10 mouse cellular contexts compared by ENCODE assay signal in the genomic region with DNA sequence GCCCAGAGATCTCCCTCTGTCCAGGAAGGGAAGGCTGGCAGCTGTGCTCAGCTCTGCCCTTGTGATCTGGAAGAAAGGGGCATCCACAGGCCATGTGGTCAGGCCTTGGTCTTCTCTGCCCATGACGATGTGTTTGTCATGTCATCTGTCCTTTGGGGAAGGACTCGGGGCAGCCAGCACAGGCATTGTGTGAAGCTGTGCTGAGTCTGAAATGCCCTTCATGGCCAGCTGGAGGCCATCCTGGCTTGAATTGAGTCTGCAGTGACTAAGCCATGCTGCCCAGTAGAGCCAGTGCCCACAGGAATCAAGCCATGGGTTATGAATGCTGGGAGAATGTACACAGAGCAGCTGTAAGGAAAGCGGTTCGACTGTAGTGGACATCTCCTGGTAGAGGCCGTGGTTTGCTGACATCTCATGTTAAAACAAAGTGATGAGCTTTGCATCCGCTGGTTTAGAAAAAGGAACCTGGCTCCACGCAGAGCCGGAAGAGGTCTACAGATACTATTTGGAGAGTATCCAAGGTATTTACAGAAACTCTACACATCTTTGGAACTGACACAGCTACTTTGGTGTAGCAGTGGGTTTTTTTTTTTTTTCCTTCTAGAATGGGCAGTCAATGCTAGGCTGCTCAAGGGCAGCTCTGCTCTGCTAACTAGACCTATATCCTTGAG. TPM values are rescaled to one million over a fixed set of nuclear protein-coding genes. Genes with fewer than 3 reads are reported as not detected.
DNase-seq lines count a peak whose midpoint lies in the region; ATAC-seq and TF ChIP-seq lines count a peak whose summit lies in the region.
"Had no signal": no experiment of that assay in that cellular context is flagged by ENCODE, and none has a peak within 500 bp of the region (broad histone marks: within the 10 kb centered on the region; RNA-seq: fewer than 3 reads in every experiment).

No protein-coding gene starts in this region.

- DNase-seq in kidney, adult 2 months, result peak; percentile 31
- no peak for DNase-seq in kidney, adult 8-10 months
- DNase-seq in MEL (ENCODE audit: low read depth, low spot score), result peak; percentile 77
- DNase-seq in adrenal gland, adult 2 months, result peak; percentile 86
- DNase-seq in forebrain, embryonic 11.5 days (ENCODE audit: low spot score), result no peak

- ATAC-seq in intestine, postnatal 0 days, result no peak
- ATAC-seq in activated CD4-positive, CD25-positive, alpha-beta regulatory T cell, adult 4 months, result no peak
- ATAC-seq in forebrain, embryonic 11.5 days (replicated peaks; ENCODE audit: low FRiP score), result no peak

- no peak overlapping the region for H3K9ac ChIP-seq in MEL (ENCODE audit: control insufficient read depth, low read depth, low read length, poor library complexity, severe bottlenecking)
- H3K9ac ChIP-seq in intestine, postnatal 0 days (ENCODE audit: low read depth, low read length), result no peak overlapping the region
- no peak overlapping the region for H3K9ac ChIP-seq in forebrain, embryonic 11.5 days (ENCODE audit: low read length)
- H3K9ac ChIP-seq: hindbrain, embryonic 15.5 days had no signal

- TF ChIP-seq POLR2A in kidney, adult 2 months (IDR thresholded peaks at IDR 0.05; ENCODE audit: low read depth, low read length), result no peak
- no peak for TF ChIP-seq POLR2A in MEL (IDR thresholded peaks at IDR 0.05; ENCODE audit: control insufficient read depth in 1 of 2, insufficient read depth in 1 of 2, low read depth in 1 of 2, low read length in 2 of 2, poor library complexity in 1 of 2)

- H3K4me2 ChIP-seq in intestine, postnatal 0 days (replicated peaks; ENCODE audit: low read depth), result no peak overlapping the region
- H3K4me2 ChIP-seq in forebrain, embryonic 11.5 days (ENCODE audit: low read depth, low read length, severe bottlenecking), result no peak overlapping the region
- H3K4me2 ChIP-seq: hindbrain, embryonic 15.5 days had no signal

- H3K4me3 ChIP-seq in kidney, adult 2 months (ENCODE audit: insufficient read depth, low read depth, low read length), result no peak overlapping the region
- no peak overlapping the region for H3K4me3 ChIP-seq in MEL (ENCODE audit: control insufficient read depth in 1 of 2, insufficient read depth in 1 of 2, low read depth in 2 of 2, low read length in 2 of 2)
- no peak overlapping the region for H3K4me3 ChIP-seq in intestine, postnatal 0 days (ENCODE audit: low read depth, low read length)
- H3K4me3 ChIP-seq in forebrain, embryonic 11.5 days (ENCODE audit: low read depth, low read length), result no peak overlapping the region
- H3K4me3 ChIP-seq: hindbrain, embryonic 15.5 days had no signal

- no peaks in the 10 kb centered on the region for H3K79me2 ChIP-seq in MEL (ENCODE audit: control insufficient read depth, insufficient read depth, low read length, poor library complexity)

- peak overlapping the region; percentile 97 for H3K27ac ChIP-seq in kidney, adult 2 months (ENCODE audit: insufficient read depth, low read depth, low read length)
- H3K27ac ChIP-seq in MEL (ENCODE audit: control insufficient read depth, low read depth, low read length), result no peak overlapping the region
- no peak overlapping the region for H3K27ac ChIP-seq in intestine, postnatal 0 days (ENCODE audit: low read depth, low read length)
- no peak overlapping the region for H3K27ac ChIP-seq in forebrain, embryonic 11.5 days (ENCODE audit: low read depth, low read length)
- H3K27ac ChIP-seq: hindbrain, embryonic 15.5 days had no signal

- WGBS in kidney, adult 2 months, result 50% methylated on average over 8 of the region's 8 CpGs
- 68% methylated on average over 8 of the region's 8 CpGs for WGBS in intestine, postnatal 0 days
- 87% methylated on average over 8 of the region's 8 CpGs for WGBS in forebrain, embryonic 11.5 days

- TF ChIP-seq EP300 in MEL (IDR thresholded peaks at IDR 0.05; ENCODE audit: low read depth in 1 of 2, low read length in 2 of 2), result peak in 1 of 2 experiments; percentile 61; a peak in 2 of 4 replicates

- no peaks in the 10 kb centered on the region for H3K9me3 ChIP-seq in MEL (replicated peaks; ENCODE audit: insufficient read depth, low read length)
- H3K9me3 ChIP-seq in intestine, postnatal 0 days (ENCODE audit: control insufficient read depth), result no peaks in the 10 kb centered on the region
- H3K9me3 ChIP-seq in forebrain, embryonic 11.5 days (ENCODE audit: control insufficient read depth, low read length), result no peaks in the 10 kb centered on the region
- H3K9me3 ChIP-seq: hindbrain, embryonic 15.5 days had no signal

- no peak for TF ChIP-seq RAD21 in MEL (IDR thresholded peaks at IDR 0.05; ENCODE audit: low read depth, low read length)

- H3K27me3 ChIP-seq in kidney, adult 2 months (replicated peaks; ENCODE audit: control insufficient read depth, insufficient read depth, low read length), result no peaks in the 10 kb centered on the region
- no peaks in the 10 kb centered on the region for H3K27me3 ChIP-seq in MEL (ENCODE audit: control insufficient read depth in 1 of 2, insufficient read depth in 2 of 2, low read length in 2 of 2)
- no peaks in the 10 kb centered on the region for H3K27me3 ChIP-seq in intestine, postnatal 0 days (replicated peaks; ENCODE audit: control insufficient read depth, insufficient read depth, low read length)
- no peaks in the 10 kb centered on the region for H3K27me3 ChIP-seq in forebrain, embryonic 11.5 days (ENCODE audit: control insufficient read depth, insufficient read depth, low read length)
- H3K27me3 ChIP-seq: hindbrain, embryonic 15.5 days had no signal

- no peaks in the 10 kb centered on the region for H3K36me3 ChIP-seq in kidney, adult 2 months (ENCODE audit: control insufficient read depth, insufficient read depth, low read length)
- H3K36me3 ChIP-seq in MEL (ENCODE audit: control insufficient read depth in 1 of 2, insufficient read depth in 2 of 2, low read length in 2 of 2), result peaks cover 0 to 5% of the 10 kb centered on the region in 2 experiments; a peak in 2 of 4 replicates
- no peaks in the 10 kb centered on the region for H3K36me3 ChIP-seq in intestine, postnatal 0 days (ENCODE audit: control insufficient read depth, insufficient read depth)
- H3K36me3 ChIP-seq in forebrain, embryonic 11.5 days (ENCODE audit: control insufficient read depth, insufficient read depth, low read length), result no peaks in the 10 kb centered on the region
- H3K36me3 ChIP-seq: hindbrain, embryonic 15.5 days had no signal

- TF ChIP-seq CTCF in kidney, adult 2 months (conservative IDR thresholded peaks at IDR 0.05; ENCODE audit: insufficient read depth, insufficient read length, low read depth, low read length), result no peak
- TF ChIP-seq CTCF in MEL (IDR thresholded peaks at IDR 0.05 in 2 of 3, conservative IDR thresholded peaks at IDR 0.05 in 1 of 3; ENCODE audit: control insufficient read depth in 1 of 3, insufficient read depth in 1 of 3, low read depth in 2 of 3, low read length in 3 of 3, poor library complexity in 1 of 3, severe bottlenecking in 1 of 3), result no peak
- 0 out of 2 replicates have a peak, but pooled peaks have one; percentile 6 for TF ChIP-seq CTCF in intestine, postnatal 0 days (IDR thresholded peaks at IDR 0.05; ENCODE audit: low read depth)

- H3K4me1 ChIP-seq in kidney, adult 2 months (ENCODE audit: control insufficient read depth, insufficient read depth, low read length), result peaks cover 36% of the 10 kb centered on the region
- H3K4me1 ChIP-seq in MEL (ENCODE audit: control insufficient read depth in 1 of 2, insufficient read depth in 2 of 2, low read length in 2 of 2), result peaks cover 0 to 12% of the 10 kb centered on the region in 2 experiments; a peak in 2 of 4 replicates
- H3K4me1 ChIP-seq in intestine, postnatal 0 days (replicated peaks; ENCODE audit: control insufficient read depth, insufficient read depth, low read length), result peaks cover 22% of the 10 kb centered on the region
- no peaks in the 10 kb centered on the region for H3K4me1 ChIP-seq in forebrain, embryonic 11.5 days (replicated peaks; ENCODE audit: control insufficient read depth, insufficient read depth, low read length)
- H3K4me1 ChIP-seq: hindbrain, embryonic 15.5 days had no signal

TF ChIP-seq in MEL, 35 proteins besides CTCF, POLR2A, EP300 and RAD21:
- no peak for TF ChIP-seq TCF12 (IDR thresholded peaks at IDR 0.05; ENCODE audit: low read depth, low read length)
- TF ChIP-seq ETS1 (IDR thresholded peaks at IDR 0.05; ENCODE audit: low read depth, low read length), result peak; percentile 22; the same call in 1 of the 2 replicates
- peak; percentile 50; the same call in 1 of the 2 replicates for TF ChIP-seq GATA1 (IDR thresholded peaks at IDR 0.05; ENCODE audit: low read depth, low read length)
- TF ChIP-seq ZNF384 (IDR thresholded peaks at IDR 0.05; ENCODE audit: low read depth, low read length), result peak; percentile 95

RNA-seq across cellular contexts. Expression of a gene that starts 9.8 kb away (rescaled TPM):
- polyA plus RNA-seq in kidney, adult 2 months (2012; rRNA removed), result 461 and 486 TPM in 2 replicates
- total RNA-seq in MEL (2012; rRNA removed), result not detected in 2 replicates
- polyA plus RNA-seq in MEL (2012; ENCODE audit: insufficient read depth in 1 of 2, insufficient read length in 2 of 2, low read depth in 1 of 2, low replicate concordance in 2 of 2, missing spikeins in 1 of 2), result not detected
- total RNA-seq in adrenal gland, adult 2 months (2021), result 100 to 1,000 TPM; 127 to 450 TPM
- polyA plus RNA-seq in adrenal gland, adult 2 months (2012; rRNA removed), result 260 and 429 TPM in 2 replicates
- polyA plus RNA-seq in intestine, postnatal 0 days (2015; fragmentation: Nextera tagmentation; extraction: Ambion mirVana), result 75.6 and 77.3 TPM in 2 replicates
- polyA plus RNA-seq in activated CD4-positive, CD25-positive, alpha-beta regulatory T cell, adult 4 months (2017; shearing (Covaris generic)), result not detected
- polyA plus RNA-seq in forebrain, embryonic 11.5 days (2014; fragmentation: Nextera tagmentation; extraction: Ambion mirVana), result 9.8 and 10.5 TPM in 2 replicates

RNA-seq across cellular contexts. Expression of a gene that starts 58.2 kb away (rescaled TPM):
- not detected in 2 replicates for polyA plus RNA-seq in kidney, adult 2 months (2012; rRNA removed)
- not detected in 2 replicates for total RNA-seq in MEL (2012; rRNA removed)
- polyA plus RNA-seq in MEL (2012; ENCODE audit: insufficient read depth in 1 of 2, insufficient read length in 2 of 2, low read depth in 1 of 2, low replicate concordance in 2 of 2, missing spikeins in 1 of 2), result under 1 TPM in 1 of 2 experiments, not detected in 1; 0.06 TPM
- not detected for total RNA-seq in adrenal gland, adult 2 months (2021)
- polyA plus RNA-seq in adrenal gland, adult 2 months (2012; rRNA removed), result not detected in 2 replicates
- not detected in 2 replicates for polyA plus RNA-seq in intestine, postnatal 0 days (2015; fragmentation: Nextera tagmentation; extraction: Ambion mirVana)
- polyA plus RNA-seq in activated CD4-positive, CD25-positive, alpha-beta regulatory T cell, adult 4 months (2017; shearing (Covaris generic)), result not detected
- not detected in 2 replicates for polyA plus RNA-seq in forebrain, embryonic 11.5 days (2014; fragmentation: Nextera tagmentation; extraction: Ambion mirVana)
- total RNA-seq: layer of hippocampus, adult 8-10 months had no signal
- polyA plus RNA-seq: hindbrain, embryonic 15.5 days; limb, embryonic 14.5 days had no signal

Comparison
In these comparisons a context has a peak if more than half of its experiments do, and no peak if none do; other contexts are left out.
1. DNase-seq: peak in kidney, adult 2 months (single experiment), MEL (single experiment) and adrenal gland, adult 2 months (single experiment); none in kidney, adult 8-10 months (0 of 2) and forebrain, embryonic 11.5 days (single experiment).
2. RNA of a gene that starts 9.8 kb away (polyA plus RNA-seq): 461 to 486 TPM in kidney, adult 2 months, 260 to 429 TPM in adrenal gland, adult 2 months, 75.6 to 77.3 TPM in intestine, postnatal 0 days and 9.8 to 10.5 TPM in forebrain, embryonic 11.5 days; not detected in MEL and not detected in activated CD4-positive, CD25-positive, alpha-beta regulatory T cell, adult 4 months; every median in the first group is over 10 times any median in the second.